Mouse (Mus musculus) liver, adult 2 months (tissue): ENCODE measurements at regions not wholly inside any gene's neighbourhood (a gene's known extent, or its start where the extent isn't known, plus 50 kb on each side); places are given as distances from the start of the nearest gene placed in this dataset.

Experiments
- DNase-seq: peaks from one replicate; pipeline ENCODE4 v3.0.0-alpha.2; 2011; ENCODE audit warnings: low read depth, low spot score; ENCODE audit errors: extremely low read depth
- H3K27ac ChIP-seq: fragments of 200-500 bp; replicated peaks from 2 replicates; pipeline ENCODE4 v1.5.1; 2012; ENCODE audit warnings: low read depth, mild to moderate bottlenecking, control low read depth, inconsistent platforms, low read length; ENCODE audit not compliant: insufficient read depth
- H3K27me3 ChIP-seq: fragments of 200-500 bp; 2 replicates; pipeline ENCODE4 v1.6.1; 2012; ENCODE audit warnings: mild to moderate bottlenecking, moderate library complexity, low read length, inconsistent platforms; ENCODE audit not compliant: control insufficient read depth, insufficient read depth
- H3K36me3 ChIP-seq: fragments of 200-500 bp; 2 replicates; pipeline ENCODE4 v1.6.1; 2012; ENCODE audit warnings: low read length, inconsistent platforms; ENCODE audit not compliant: control insufficient read depth, insufficient read depth
- H3K4me1 ChIP-seq: fragments of 200-500 bp; 2 replicates; pipeline ENCODE4 v1.6.1; 2011; ENCODE audit warnings: low read length; ENCODE audit not compliant: control insufficient read depth, insufficient read depth
- H3K4me3 ChIP-seq: fragments of 200-500 bp; 2 replicates; pipeline ENCODE4 v1.5.1; 2011; ENCODE audit warnings: low read depth, mild to moderate bottlenecking, control low read depth, low read length, moderate library complexity; ENCODE audit not compliant: insufficient read depth
- H3K79me2 ChIP-seq: fragments of 200-500 bp; 2 replicates; pipeline ENCODE4 v1.6.1; 2012; ENCODE audit warnings: inconsistent platforms, mild to moderate bottlenecking, low read length, moderate library complexity; ENCODE audit not compliant: control insufficient read depth, insufficient read depth
- H3K9ac ChIP-seq: fragments of 200-500 bp; 2 replicates; pipeline ENCODE4 v1.6.1; 2012; ENCODE audit warnings: low read depth, mild to moderate bottlenecking, control low read depth, inconsistent platforms, low read length
- CTCF ChIP-seq: fragments of 200-500 bp; IDR thresholded peaks from 2 replicates; pipeline ENCODE4 v1.5.1; 2011; ENCODE audit warnings: low read depth, low read length, control low read depth
- POLR2A ChIP-seq: fragments of 200-500 bp; IDR thresholded peaks from 2 replicates; pipeline ENCODE4 v1.6.1; 2011; ENCODE audit warnings: low read length, control low read depth; ENCODE audit not compliant: insufficient read depth; ENCODE audit errors: extremely low read depth
- WGBS: fragments of 180-500 bp; shearing (Covaris S2); methylation state at CpG from one replicate; pipeline ENCODE4 v1.1.7; 2018; 5-methylcytosine and 5-hydroxymethylcytosine counted together

DNA sequence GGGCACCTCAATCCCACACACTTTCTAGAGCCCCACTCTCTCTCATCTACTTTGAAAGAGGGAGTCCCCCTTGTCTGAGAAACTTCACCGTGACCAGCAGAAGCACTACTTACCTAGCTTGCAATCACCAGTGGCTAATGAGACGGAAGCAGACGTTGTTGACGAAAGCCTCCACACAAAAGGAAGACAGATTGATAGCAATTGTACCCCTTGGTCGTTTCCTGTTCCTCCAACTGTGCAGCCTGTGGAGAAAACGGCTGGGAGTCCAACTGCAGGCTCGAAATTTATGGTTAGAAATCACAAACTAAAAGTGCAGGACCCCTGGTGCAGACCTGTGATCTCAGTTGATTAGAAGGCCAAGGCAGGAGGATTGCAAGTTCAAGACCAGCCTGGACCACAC, 155.8 kb upstream of the Jarid2 start:
- Histone ChIP-seq H3K9ac (no peak overlapping the region), H3K36me3 (no peaks in the 10 kb centered on the region), H3K27ac (no peak overlapping the region), H3K27me3 (no peaks in the 10 kb centered on the region), H3K4me1 (no peaks in the 10 kb centered on the region), H3K4me3 (no peak overlapping the region), H3K79me2 (no peaks in the 10 kb centered on the region)
- DNase-seq, result no peak
- 52% methylated on average over 7 of the region's 7 CpGs for WGBS
- no peak for TF ChIP-seq POLR2A
- TF ChIP-seq CTCF, result no peak

DNA sequence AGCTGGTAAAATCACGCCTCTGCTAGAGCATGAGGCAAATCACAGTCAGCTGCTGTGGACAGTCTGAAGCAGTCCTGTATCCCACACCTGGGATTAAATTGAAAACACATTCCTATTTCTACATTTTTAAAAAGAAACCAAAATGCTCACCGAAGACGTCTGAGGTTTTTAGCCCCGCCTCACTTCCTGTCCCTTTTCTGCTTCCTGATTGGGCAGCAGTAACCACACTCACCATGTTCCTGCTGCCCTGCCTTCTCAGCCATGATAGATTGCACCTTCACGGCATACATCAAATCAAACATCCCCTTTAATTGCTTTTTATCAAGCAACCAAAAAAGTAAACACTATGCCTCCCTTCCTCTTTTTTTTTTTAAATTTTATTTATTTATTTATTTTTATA, 150.1 kb upstream of the Jarid2 start:
- DNase-seq, result no peak
- Histone ChIP-seq H3K4me3 (no peak overlapping the region), H3K4me1 (no peaks in the 10 kb centered on the region), H3K27ac (no peak overlapping the region), H3K79me2 (no peaks in the 10 kb centered on the region), H3K27me3 (no peaks in the 10 kb centered on the region), H3K9ac (no peak overlapping the region), H3K36me3 (no peaks in the 10 kb centered on the region)
- WGBS, result 93% methylated on average over 5 of the region's 5 CpGs
- TF ChIP-seq POLR2A, result no peak
- no peak for TF ChIP-seq CTCF

- H3K9ac ChIP-seq, result no peak overlapping the region
- WGBS, result 74% methylated on average over 15 of the region's 15 CpGs
- H3K4me1 ChIP-seq, result no peaks in the 10 kb centered on the region
- no peaks in the 10 kb centered on the region for H3K27me3 ChIP-seq
- H3K27ac ChIP-seq, result no peak overlapping the region
- no peak overlapping the region for H3K4me3 ChIP-seq
- TF ChIP-seq CTCF (no peak), POLR2A (no peak)
- no peak for DNase-seq
- no peaks in the 10 kb centered on the region for H3K79me2 ChIP-seq
- H3K36me3 ChIP-seq, result no peaks in the 10 kb centered on the region
Measured at GRCm38 (mm10) chr13:44580156-44580736, 149.0 kb upstream of the Jarid2 start.

DNA sequence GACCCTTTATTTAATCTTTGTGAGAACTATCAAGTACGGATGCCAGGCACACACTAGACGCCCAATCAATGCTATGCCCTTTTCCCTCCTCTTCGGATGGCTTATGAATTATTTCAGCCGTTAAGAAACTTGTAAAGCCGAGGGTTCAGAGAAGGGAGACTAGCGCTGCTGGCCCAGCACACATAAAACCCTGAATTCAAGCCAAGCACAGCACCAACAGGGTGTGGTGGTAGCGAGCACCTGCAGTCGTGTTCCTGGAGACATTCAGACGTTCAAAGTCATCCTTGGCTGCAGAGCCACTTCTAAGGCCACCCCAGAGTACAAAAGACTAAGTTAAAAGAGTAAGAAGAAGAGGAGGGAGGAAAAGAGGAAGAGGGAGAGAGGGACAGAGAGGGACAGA, 148.5 kb upstream of the Jarid2 start:
- no peaks in the 10 kb centered on the region for H3K79me2 ChIP-seq
- no peak overlapping the region for H3K4me3 ChIP-seq
- no peaks in the 10 kb centered on the region for H3K4me1 ChIP-seq
- no peak for DNase-seq
- H3K27me3 ChIP-seq, result no peaks in the 10 kb centered on the region
- H3K9ac ChIP-seq, result no peak overlapping the region
- no peak overlapping the region for H3K27ac ChIP-seq
- TF ChIP-seq CTCF (no peak), POLR2A (no peak)
- no peaks in the 10 kb centered on the region for H3K36me3 ChIP-seq
- WGBS, result 75% methylated on average over 9 of the region's 9 CpGs

DNA sequence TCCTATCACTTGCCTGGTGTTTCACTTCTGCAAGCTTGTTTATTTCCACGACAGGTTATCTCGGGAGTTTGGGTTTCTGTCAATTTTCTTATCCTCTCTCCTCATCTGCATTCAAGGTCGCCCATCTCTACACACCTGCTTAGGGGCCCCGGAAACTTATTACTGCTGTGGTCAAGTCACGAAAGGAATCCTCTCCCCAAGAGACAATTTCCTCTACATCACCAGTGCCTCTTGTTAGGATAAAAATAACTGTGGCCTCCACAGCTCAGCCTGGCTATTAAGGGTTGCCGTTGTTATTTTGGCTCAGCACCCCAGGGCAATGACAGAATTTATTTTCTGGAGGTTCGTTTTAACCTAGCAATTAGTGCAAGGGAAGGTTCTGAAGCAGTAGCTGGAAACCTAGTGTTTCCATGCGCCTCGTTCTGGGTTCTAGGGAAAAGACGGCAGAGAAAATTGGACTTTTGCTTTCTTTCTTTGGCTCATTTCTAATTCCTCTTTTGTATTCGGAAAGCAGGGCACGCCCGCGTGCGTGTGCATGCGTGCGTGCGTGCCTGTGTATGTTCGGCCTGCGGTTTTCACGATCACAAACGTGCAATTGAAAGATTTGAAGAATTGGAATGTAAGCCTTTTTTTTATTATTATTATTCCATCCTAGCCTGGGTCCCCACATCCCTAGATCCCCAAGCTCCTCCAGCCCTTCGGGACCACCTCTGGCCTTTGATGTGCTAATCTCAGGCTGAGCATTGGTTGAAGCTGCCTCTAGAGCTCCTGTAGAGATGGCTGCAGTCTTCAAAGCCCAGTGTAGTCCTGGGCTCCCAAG, 147.1 kb upstream of the Jarid2 start:
- Histone ChIP-seq H3K4me1 (no peaks in the 10 kb centered on the region), H3K9ac (no peak overlapping the region), H3K4me3 (no peak overlapping the region), H3K79me2 (no peaks in the 10 kb centered on the region), H3K36me3 (no peaks in the 10 kb centered on the region), H3K27me3 (no peaks in the 10 kb centered on the region), H3K27ac (no peak overlapping the region)
- TF ChIP-seq POLR2A (no peak), CTCF (no peak)
- 67% methylated on average over 23 of the region's 23 CpGs for whole genome bisulfite sequencing
- no peak for DNase-seq

DNA sequence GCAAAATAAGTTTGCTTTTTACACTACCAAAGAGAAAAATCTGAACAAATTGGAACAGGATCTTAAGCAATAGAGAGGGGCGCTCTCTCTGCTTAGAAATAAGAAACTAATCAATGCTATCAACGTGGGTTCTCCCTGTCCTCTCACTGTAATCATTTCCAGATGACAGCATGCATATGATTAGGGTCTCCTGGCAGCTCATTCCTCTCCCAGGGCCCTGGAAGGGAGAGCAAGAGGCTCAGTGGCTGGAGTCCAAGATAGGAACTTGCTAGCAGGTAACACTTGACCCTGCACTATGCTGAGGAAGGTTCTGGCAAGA, 146.5 kb upstream of the Jarid2 start:
- 56% methylated on average over 2 of the region's 2 CpGs for WGBS
- no peaks in the 10 kb centered on the region for H3K36me3 ChIP-seq
- no peak for TF ChIP-seq POLR2A
- TF ChIP-seq CTCF, result no peak
- H3K79me2 ChIP-seq, result no peaks in the 10 kb centered on the region
- no peak overlapping the region for H3K9ac ChIP-seq
- no peaks in the 10 kb centered on the region for H3K27me3 ChIP-seq
- no peak overlapping the region for H3K27ac ChIP-seq
- DNase-seq, result no peak
- H3K4me3 ChIP-seq, result no peak overlapping the region
- H3K4me1 ChIP-seq, result no peaks in the 10 kb centered on the region
